Mouse (Mus musculus) layer of hippocampus, adult 9-11 months (tissue): Measurements from ENCODE around the gene Tex9.

Experiments
- DNase-seq: peaks from one replicate; pipeline ENCODE4 v3.0.0; 2022

Gene Tex9

GRCm38 (mm10) chr9:72492194-72492565 is at the start of gene Tex9:
Gene Tex9, minus strand, starts transcription at chr9:72492212.
- DNase-seq, result no peak

GRCm38 (mm10) chr9:72537086-72537485 is 45.1 kb upstream of the Tex9 start:
- no peak for DNase-seq

GRCm38 (mm10) chr9:72535394-72535793 is 43.4 kb upstream of the Tex9 start:
- DNase-seq, result no peak

DNA sequence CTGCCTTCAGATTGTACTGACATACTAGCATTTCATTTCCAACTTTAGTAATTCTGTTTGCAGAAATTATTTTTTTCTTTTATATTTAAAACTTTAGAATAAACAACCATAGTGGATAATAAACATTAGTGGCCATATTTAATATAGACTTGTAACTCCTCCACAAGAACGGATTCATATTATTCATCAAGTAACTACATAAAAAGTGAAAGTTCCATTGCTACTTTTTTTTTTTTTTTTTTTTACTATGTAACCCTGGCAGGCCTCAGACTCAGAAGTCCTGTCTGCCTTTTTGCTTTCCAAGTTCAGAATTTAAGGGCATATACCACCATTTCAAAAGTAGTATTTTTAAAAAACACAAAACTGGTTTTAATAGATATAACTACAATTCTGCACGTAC is 43.0 kb upstream of the Tex9 start:
- DNase-seq, result no peak

GRCm38 (mm10) chr9:72533089-72533415 is 41.0 kb upstream of the Tex9 start:
- DNase-seq, result no peak

DNA sequence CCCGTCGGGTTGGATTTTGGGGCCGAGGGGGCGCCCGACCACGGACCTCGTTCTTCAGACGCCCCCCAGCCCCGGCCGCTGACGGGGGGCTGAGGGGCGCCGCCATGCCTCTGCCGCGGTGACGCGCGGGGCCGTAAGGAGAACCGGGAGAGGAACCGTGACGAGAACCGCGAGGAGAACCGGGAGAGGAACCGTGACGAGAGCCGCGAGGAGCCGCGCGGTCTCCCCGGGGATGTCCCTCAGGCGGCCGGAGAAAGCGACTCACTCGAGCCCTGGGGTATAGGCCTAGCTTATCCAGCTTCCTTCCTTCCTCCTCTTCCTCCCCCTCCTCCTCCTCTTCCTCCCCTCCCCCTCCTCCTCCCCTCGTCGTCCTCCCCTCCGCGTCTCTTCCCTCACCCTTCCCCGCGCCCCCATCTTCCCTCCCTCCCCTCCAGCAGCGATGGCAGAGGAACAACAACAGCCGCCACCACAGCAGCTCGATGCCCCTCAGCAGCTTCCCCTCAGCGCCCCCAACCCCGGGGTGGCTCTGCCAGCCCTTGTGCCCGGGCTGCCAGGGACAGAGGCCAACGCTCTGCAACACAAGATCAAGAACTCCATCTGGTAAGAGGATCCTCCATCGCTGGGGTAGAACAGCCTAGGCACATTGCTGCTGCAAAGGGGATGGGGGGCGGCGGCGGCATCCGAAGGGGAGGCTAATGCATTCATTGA is 40.5 kb upstream of the Tex9 start:
- peak; percentile 41 for DNase-seq

GRCm38 (mm10) chr9:72531996-72532380 is 40.0 kb upstream of the Tex9 start, which contains the start of gene Rfx7:
Gene Rfx7, plus strand, starts transcription at chr9:72532240.
- peak; percentile 77 for DNase-seq

- DNase-seq, result peak; percentile 88
These were observed 39.4 kb upstream of the Tex9 start for GRCm38 (mm10) chr9:72531291-72531995.

- DNase-seq, result no peak
These were observed 38.8 kb upstream of the Tex9 start for GRCm38 (mm10) chr9:72530824-72531223.

GRCm38 (mm10) chr9:72530237-72530636 is 38.2 kb upstream of the Tex9 start:
- DNase-seq, result peak; percentile 81

GRCm38 (mm10) chr9:72526091-72526490 is 34.1 kb upstream of the Tex9 start:
- DNase-seq, result no peak

DNA sequence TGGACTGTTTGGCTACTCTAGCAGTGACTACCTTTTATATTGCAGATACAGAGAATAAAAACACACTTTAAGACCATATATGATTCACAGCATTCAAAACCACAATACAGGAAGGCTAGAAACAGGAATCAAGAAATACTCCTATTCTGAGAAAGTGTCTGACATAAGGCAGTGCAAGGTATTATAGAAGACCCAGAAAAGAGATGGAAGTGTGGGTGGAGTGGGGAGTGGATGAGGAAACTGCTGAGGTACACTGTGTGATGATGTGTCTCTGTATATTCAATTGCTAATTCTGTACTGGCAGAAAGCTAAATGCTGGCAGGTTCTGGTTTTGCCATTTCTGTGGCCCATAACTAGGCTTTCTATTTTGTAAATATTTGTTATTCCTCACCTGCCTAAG is 28.8 kb upstream of the Tex9 start:
- no peak for DNase-seq

DNA sequence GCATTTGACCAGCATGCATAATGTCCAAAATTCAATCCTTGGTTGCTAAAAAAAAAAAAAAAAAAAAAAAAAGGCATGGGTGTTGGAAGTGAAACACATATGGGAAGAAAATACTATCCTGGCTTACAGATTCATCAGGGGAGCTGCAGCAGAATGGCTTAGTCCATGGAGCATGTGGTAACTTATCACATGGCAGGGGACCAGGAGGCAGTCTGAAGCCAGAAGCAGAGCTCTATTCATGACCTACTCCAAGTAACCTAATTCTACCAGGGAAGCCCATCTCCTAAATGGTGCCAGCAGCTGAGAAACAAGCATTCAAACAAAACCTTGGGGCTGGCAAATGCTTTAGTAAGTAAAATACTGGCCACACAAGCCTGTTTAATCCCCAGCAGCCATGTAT is 27.2 kb upstream of the Tex9 start:
- no peak for DNase-seq

GRCm38 (mm10) chr9:72515366-72515765 is 23.4 kb upstream of the Tex9 start:
- no peak for DNase-seq

DNA sequence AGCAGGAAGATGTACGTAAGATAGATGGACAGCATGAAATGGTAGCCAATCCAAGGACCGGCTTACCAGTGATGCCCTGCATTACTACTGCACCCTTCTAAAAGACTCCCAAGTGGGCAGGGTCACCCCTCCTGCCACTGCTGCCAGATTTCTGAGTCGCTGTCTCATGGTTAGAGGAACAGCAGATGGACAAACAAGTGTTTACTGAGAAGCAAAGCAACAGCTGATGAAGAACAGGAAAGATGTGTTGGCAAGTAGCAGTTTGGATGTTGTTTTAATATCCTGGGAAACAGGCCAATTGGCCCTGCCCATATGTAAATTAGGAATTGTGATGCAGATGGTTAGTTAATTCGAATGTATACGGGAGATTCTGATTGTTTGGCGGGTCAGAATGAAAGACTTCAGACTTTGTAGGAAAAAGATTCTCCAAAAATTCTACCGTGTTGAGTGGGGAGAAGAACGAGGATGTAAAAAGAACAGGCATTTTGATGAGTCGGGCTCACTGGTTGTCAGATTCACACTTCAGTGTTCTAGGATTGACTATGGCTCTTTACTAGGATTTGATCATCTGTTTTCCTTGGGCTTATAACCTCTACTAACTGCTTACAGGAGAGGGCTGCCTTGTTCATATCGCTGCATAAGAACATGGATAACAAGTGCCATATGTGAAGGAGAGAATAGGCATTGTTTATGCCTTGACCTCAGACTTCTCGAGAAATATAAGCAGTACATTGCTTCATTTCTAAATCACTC is 20.4 kb upstream of the Tex9 start:
- no peak for DNase-seq

DNA sequence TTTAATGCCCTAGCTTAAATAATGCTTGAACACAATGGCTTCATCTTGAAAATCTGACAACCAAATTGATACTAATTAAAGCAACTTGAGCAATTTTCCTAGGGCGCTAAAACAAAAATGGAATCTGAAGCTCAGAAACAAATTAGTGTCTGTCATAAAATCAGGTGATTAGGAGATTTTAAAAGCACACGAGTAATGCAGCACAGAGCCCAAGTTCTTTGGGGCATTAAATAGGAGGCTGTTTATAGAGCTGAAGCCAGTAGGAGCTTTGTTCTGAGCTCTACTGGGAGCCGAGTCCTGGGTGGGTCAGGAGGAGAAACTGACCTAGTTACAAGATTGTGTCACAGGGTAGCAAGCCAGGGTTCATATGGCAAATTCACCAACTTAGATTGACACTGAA is 5.2 kb upstream of the Tex9 start:
- DNase-seq, result no peak

- no peak for DNase-seq
These were observed 4.7 kb upstream of the Tex9 start for GRCm38 (mm10) chr9:72496691-72497090.

DNA sequence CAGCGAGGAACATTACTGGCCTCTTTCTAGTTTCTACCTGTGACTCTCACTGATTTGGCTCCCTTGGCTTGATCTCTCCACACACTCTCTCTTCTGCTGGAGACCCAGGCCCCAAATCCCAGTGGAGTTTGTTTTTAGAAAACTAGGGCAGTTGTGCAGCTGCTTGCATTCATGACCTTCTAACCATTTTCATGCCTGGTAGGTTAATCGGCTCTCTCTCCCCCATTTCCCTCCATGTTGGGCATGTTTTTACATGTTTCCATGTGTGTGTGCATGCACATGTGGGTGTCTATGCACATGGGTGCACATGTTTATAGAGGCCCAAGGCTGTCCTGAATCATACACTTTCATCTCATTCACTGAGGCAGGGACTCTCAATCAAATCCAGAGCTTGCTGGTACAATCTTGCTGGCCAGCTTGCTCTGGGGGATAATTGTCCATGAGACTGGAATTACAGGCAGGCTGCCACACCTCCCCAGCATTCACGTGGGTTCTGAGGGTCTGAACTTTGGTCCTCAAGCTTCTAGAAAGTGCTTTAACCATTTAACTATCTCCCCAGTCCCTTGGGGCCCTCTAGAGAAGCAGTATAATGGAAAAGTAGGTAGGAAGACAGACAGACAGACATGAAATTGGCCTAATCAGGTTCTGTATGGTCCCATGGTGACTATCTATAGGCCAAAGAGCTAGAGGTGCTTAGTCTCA is 2.1 kb upstream of the Tex9 start:
- DNase-seq, result no peak

- DNase-seq, result no peak
These were observed 1.5 kb upstream of the Tex9 start for GRCm38 (mm10) chr9:72493465-72493864.

- DNase-seq, result peak; percentile 84
These were observed 336 bp downstream of the Tex9 start for GRCm38 (mm10) chr9:72491559-72492193.

DNA sequence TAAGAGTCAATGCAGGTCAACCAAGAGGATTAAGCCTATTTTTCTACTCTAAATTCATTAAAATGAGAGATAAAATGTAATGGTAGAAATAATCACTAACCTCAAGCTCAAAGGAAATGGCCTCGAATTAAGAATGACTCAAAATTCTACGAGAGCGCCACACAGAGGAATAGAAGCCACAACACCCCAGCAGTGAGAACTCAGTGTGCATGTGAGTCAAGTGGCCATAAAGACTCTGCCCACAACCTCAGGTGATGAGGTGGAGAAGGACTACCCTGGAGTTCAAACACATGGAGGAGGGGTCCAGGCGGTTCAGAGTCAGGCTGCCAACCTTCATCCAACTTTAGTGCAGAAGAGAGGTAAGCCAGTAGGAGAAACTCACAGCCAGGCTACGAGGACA is 2.9 kb downstream of the Tex9 start:
- no peak for DNase-seq

DNA sequence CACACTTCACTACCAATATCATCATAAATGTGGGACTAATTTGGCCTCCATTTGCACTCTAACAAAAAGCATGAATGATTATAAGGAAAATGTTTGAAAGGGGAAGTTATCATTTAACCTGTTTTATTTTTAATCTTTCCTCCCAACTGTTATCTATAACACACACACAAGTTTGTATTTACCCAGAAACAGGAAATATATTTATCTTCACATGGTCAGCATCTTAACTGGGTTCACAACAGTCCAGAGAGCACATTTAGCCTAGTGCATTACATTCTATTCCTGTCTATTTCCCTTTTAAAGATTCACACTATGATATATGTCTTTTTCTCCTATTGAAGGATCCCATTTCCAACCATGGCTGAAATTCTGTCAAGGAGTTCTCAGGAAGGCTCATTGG is 3.5 kb downstream of the Tex9 start:
- DNase-seq, result no peak

GRCm38 (mm10) chr9:72479276-72479675 is 12.7 kb downstream of the Tex9 start:
- DNase-seq, result no peak
